Mouse (Mus musculus) CH12.LX (cell line): ENCODE data around the gene Pigu. TPM values are rescaled to one million over a fixed set of nuclear protein-coding genes. Genes with fewer than 3 reads are reported as not detected.

ENCODE experiments used
- DNase-seq: peaks from one replicate; pipeline ENCODE4 v3.0.0-alpha.2; 2013; ENCODE audit errors: extremely low read depth
- H3K27ac ChIP-seq: 2 replicates; pipeline ENCODE4 v1.5.1; 2012; ENCODE audit warnings: low read depth, mild to moderate bottlenecking, control low read depth, moderate library complexity; ENCODE audit not compliant: insufficient read depth
- H3K27me3 ChIP-seq: replicated peaks from 2 replicates; pipeline ENCODE3; 2012; ENCODE audit warnings: inconsistent platforms
- H3K36me3 ChIP-seq, 2 experiments: replicated peaks in 1 of 2; 2 replicates each; pipeline versions ENCODE3 to v1.6.1; 2012; ENCODE audit warnings: inconsistent platforms in 1 of 2, low read length in 1 of 2, mild to moderate bottlenecking in 1 of 2, mixed read lengths in 1 of 2, moderate library complexity in 1 of 2; ENCODE audit not compliant: control insufficient read depth in 1 of 2, insufficient read depth in 1 of 2
- H3K4me1 ChIP-seq, 2 experiments: 2 replicates each; pipeline ENCODE4 v1.6.1; 2012; ENCODE audit warnings: inconsistent platforms in 1 of 2, moderate library complexity in 1 of 2; ENCODE audit not compliant: insufficient read depth in 2 of 2, control insufficient read depth in 1 of 2
- H3K4me2 ChIP-seq: 2 replicates; pipeline ENCODE4 v1.6.1; 2012; ENCODE audit warnings: low read depth, mild to moderate bottlenecking, control low read depth; ENCODE audit not compliant: poor library complexity, insufficient read depth, severe bottlenecking
- H3K4me3 ChIP-seq, 3 experiments: fragments of 150-350 bp in 1 of 3; sonication (generic) in 1 of 3; replicated peaks in 1 of 3; 2 replicates each; pipeline versions ENCODE3 to v1.5.1; 2011 to 2012; ENCODE audit warnings: low read depth in 2 of 3, low read length in 2 of 3, mild to moderate bottlenecking in 2 of 3, moderate library complexity in 2 of 3, control low read depth in 1 of 3, improper control_type of control experiment in 1 of 3, inconsistent platforms in 1 of 3, mixed read lengths in 1 of 3; ENCODE audit not compliant: poor library complexity in 1 of 3
- H3K79me2 ChIP-seq: replicated peaks from 2 replicates; pipeline ENCODE4 v1.6.1; 2012; ENCODE audit warnings: mild to moderate bottlenecking, moderate library complexity; ENCODE audit not compliant: control insufficient read depth, poor library complexity, insufficient read depth, severe bottlenecking; ENCODE audit errors: extremely low read depth
- H3K9ac ChIP-seq: 2 replicates; pipeline ENCODE4 v1.6.1; 2012; ENCODE audit warnings: low read depth, mild to moderate bottlenecking, control low read depth, moderate library complexity; ENCODE audit not compliant: insufficient read depth
- H3K9me3 ChIP-seq: replicated peaks from 2 replicates; pipeline ENCODE3; 2012; ENCODE audit warnings: low read length, inconsistent platforms, mixed read lengths
- BHLHE40 ChIP-seq: IDR thresholded peaks from 2 replicates; pipeline ENCODE4 v1.6.1; 2011; ENCODE audit warnings: mild to moderate bottlenecking, low read depth, low read length, improper control_type of control experiment
- CHD1 ChIP-seq: IDR thresholded peaks from 2 replicates; pipeline ENCODE4 v1.6.1; 2012; ENCODE audit warnings: low read depth, low read length, improper control_type of control experiment, inconsistent platforms
- CHD2 ChIP-seq: IDR thresholded peaks from 2 replicates; pipeline ENCODE4 v1.6.1; 2011; ENCODE audit warnings: low read length, improper control_type of control experiment
- CTCF ChIP-seq, 2 experiments: IDR thresholded peaks in 1 of 2; conservative IDR thresholded peaks in 1 of 2; 2 replicates each; pipeline ENCODE4 v1.5.1; 2011 to 2012; ENCODE audit warnings: low read depth in 2 of 2, low read length in 2 of 2, improper control_type of control experiment in 1 of 2, inconsistent platforms in 1 of 2, mild to moderate bottlenecking in 1 of 2, moderate library complexity in 1 of 2
- ELF1 ChIP-seq: IDR thresholded peaks from 2 replicates; pipeline ENCODE4 v1.6.1; 2014; ENCODE audit warnings: low read depth, mild to moderate bottlenecking, inconsistent platforms, low read length, improper control_type of control experiment
- HCFC1 ChIP-seq: IDR thresholded peaks from 2 replicates; pipeline ENCODE4 v1.6.1; 2012; ENCODE audit warnings: low read depth, mild to moderate bottlenecking, inconsistent platforms, low read length, improper control_type of control experiment
- JUN ChIP-seq: IDR thresholded peaks from 2 replicates; pipeline ENCODE4 v1.6.1; 2011; ENCODE audit warnings: low read depth, mild to moderate bottlenecking, low read length, improper control_type of control experiment, moderate library complexity; ENCODE audit not compliant: insufficient read depth
- JUND ChIP-seq: conservative IDR thresholded peaks from 2 replicates; pipeline ENCODE4 v1.6.1; 2011; ENCODE audit warnings: low read depth, low read length, improper control_type of control experiment
- KAT2A ChIP-seq: IDR thresholded peaks from 2 replicates; pipeline ENCODE4 v1.6.1; 2012; ENCODE audit warnings: low read length, improper control_type of control experiment, inconsistent platforms; ENCODE audit not compliant: insufficient replicate concordance
- MAFK ChIP-seq: IDR thresholded peaks from 2 replicates; pipeline ENCODE4 v1.6.1; 2011; ENCODE audit warnings: low read length, improper control_type of control experiment; ENCODE audit not compliant: insufficient replicate concordance
- MAX ChIP-seq: IDR thresholded peaks from 2 replicates; pipeline ENCODE4 v1.6.1; 2011; ENCODE audit warnings: low read length, improper control_type of control experiment
- MEF2A ChIP-seq: IDR thresholded peaks from 2 replicates; pipeline ENCODE4 v1.6.1; 2014; ENCODE audit warnings: low read depth, mild to moderate bottlenecking, inconsistent platforms, low read length, improper control_type of control experiment, borderline replicate concordance
- MXI1 ChIP-seq: IDR thresholded peaks from 2 replicates; pipeline ENCODE4 v1.6.1; 2011; ENCODE audit warnings: mild to moderate bottlenecking, low read depth, low read length, improper control_type of control experiment
- MYC ChIP-seq: IDR thresholded peaks from 2 replicates; pipeline ENCODE4 v1.6.1; 2011; ENCODE audit warnings: low read depth, mild to moderate bottlenecking, improper control_type of control experiment, low read length
- NELFE ChIP-seq: IDR thresholded peaks from 2 replicates; pipeline ENCODE4 v1.6.1; 2011; ENCODE audit warnings: low read depth, low read length, improper control_type of control experiment
- NRF1 ChIP-seq: IDR thresholded peaks from 2 replicates; pipeline ENCODE4 v1.6.1; 2014; ENCODE audit warnings: low read depth, mild to moderate bottlenecking, inconsistent platforms, low read length, improper control_type of control experiment, moderate library complexity
- PAX5 ChIP-seq: IDR thresholded peaks from 2 replicates; pipeline ENCODE4 v1.6.1; 2012; ENCODE audit warnings: low read length, inconsistent platforms, mixed read lengths
- POLR2AphosphoS2 ChIP-seq: IDR thresholded peaks from 2 replicates; pipeline ENCODE4 v1.6.1; 2011; ENCODE audit warnings: low read depth, low read length, improper control_type of control experiment
- RCOR1 ChIP-seq: conservative IDR thresholded peaks from 2 replicates; pipeline ENCODE4 v1.6.1; 2012; ENCODE audit warnings: low read depth, mild to moderate bottlenecking, inconsistent platforms, low read length, improper control_type of control experiment
- SMC3 ChIP-seq: IDR thresholded peaks from 2 replicates; pipeline ENCODE4 v1.6.1; 2011; ENCODE audit warnings: low read depth, low read length, improper control_type of control experiment
- TBP ChIP-seq: conservative IDR thresholded peaks from 2 replicates; pipeline ENCODE4 v1.6.1; 2011; ENCODE audit warnings: low read depth, low read length, improper control_type of control experiment
- TCF12 ChIP-seq: IDR thresholded peaks from 2 replicates; pipeline ENCODE4 v1.6.1; 2014; ENCODE audit warnings: low read depth, mild to moderate bottlenecking, inconsistent platforms, low read length, improper control_type of control experiment
- UBTF ChIP-seq: IDR thresholded peaks from 2 replicates; pipeline ENCODE4 v1.6.1; 2012; ENCODE audit warnings: low read depth, mild to moderate bottlenecking, inconsistent platforms, low read length, improper control_type of control experiment, moderate library complexity
- USF1 ChIP-seq: IDR thresholded peaks from 2 replicates; pipeline ENCODE4 v1.6.1; 2014; ENCODE audit warnings: low read depth, mild to moderate bottlenecking, inconsistent platforms, low read length, improper control_type of control experiment
- ZMIZ1 ChIP-seq: IDR thresholded peaks from 2 replicates; pipeline ENCODE4 v1.6.1; 2012; ENCODE audit warnings: low read depth, mild to moderate bottlenecking, inconsistent platforms, low read length, improper control_type of control experiment
- ZNF384 ChIP-seq: IDR thresholded peaks from 2 replicates; pipeline ENCODE4 v1.6.1; 2012; ENCODE audit warnings: low read depth, low read length, improper control_type of control experiment, inconsistent platforms
- dilution Hi-C: fragments of 300-500 bp; cut with MboI; formaldehyde crosslinking; loops from 2 replicates; pipeline ENCODE4 v1.14.3; 2020; ENCODE audit warnings: low sequenced_read_pairs; ENCODE audit not compliant: extremely low pct_unique_long_range_greater_than_20kb, extremely low pct_ligation_motif_present
- in situ Hi-C: fragments of 300-500 bp; cut with MboI; formaldehyde crosslinking; loops from 3 replicates; pipeline ENCODE4 v1.14.3; 2019; ENCODE audit warnings: low sequenced_read_pairs, low pct_ligation_motif_present, low pct_unique_long_range_greater_than_20kb, mixed read lengths
- polyA plus RNA-seq: library from polyadenylated mRNA; unstranded; fragments of >175 nt; gene quantifications from 2 replicates; pipeline ENCODE4 v1.2.1, GENCODE M21; 2012; ENCODE audit warnings: low read depth; ENCODE audit not compliant: insufficient read length
- total RNA-seq, 2 experiments: library from RNA; depleted of rRNA; stranded (reverse); fragments of 300-350 nt in 1 of 2; fragments of >200 nt in 1 of 2; gene quantifications; 2 replicates each; pipeline ENCODE4 v1.2.3; 2012 to 2014

Gene Pigu
- total and polyA plus RNA-seq, 3 experiments: 29.0 to 57.3 (median 39.1) TPM

GRCm38 (mm10) chr2:155327906-155328305, 29.3 kb downstream of the Pigu start:
- Histone ChIP-seq H3K36me3 (peaks cover 15 to 62% of the 10 kb centered on the region in 2 experiments), H3K27me3 (no peaks in the 10 kb centered on the region), H3K4me1 (no peaks in the 10 kb centered on the region), H3K4me2 (no peak overlapping the region), H3K27ac (no peak overlapping the region), H3K4me3 (no peak overlapping the region), H3K9me3 (no peaks in the 10 kb centered on the region)
- DNase-seq: no peak
- TF ChIP-seq MYC (no peak), MXI1 (no peak)
- TF ChIP-seq, all 38 proteins: peak for 0
- dilution Hi-C loops (no loop called here), in situ Hi-C loops (no loop called here)
- H3K79me2 ChIP-seq: no peaks in the 10 kb centered on the region
- H3K9ac ChIP-seq: no peak overlapping the region

DNA sequence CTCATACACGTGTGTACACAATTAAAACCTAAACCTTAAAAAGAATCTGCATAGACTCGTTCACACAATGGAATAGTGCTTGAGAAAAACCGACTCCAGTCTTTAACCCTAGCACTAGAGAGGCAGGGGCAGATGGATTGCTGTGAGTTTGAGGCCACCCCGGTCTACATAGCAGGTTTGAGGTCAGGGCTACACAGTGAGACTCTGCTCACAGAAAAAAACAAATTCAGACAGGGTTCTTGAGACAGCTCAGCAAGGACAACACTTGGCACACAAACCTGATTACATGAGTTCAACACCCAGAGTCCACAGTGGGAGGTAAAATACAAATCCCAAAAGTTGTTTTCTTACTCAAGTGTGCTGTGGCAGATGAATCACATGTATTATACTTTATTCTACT, 31.2 kb downstream of the Pigu start:
- dilution Hi-C loops (no loop called here), in situ Hi-C loops (no loop called here)
- Histone ChIP-seq H3K79me2 (no peaks in the 10 kb centered on the region), H3K27ac (no peak overlapping the region), H3K9ac (no peak overlapping the region), H3K4me1 (peaks cover 0 to under 1% of the 10 kb centered on the region in 2 experiments; a peak in 2 of 4 replicates), H3K9me3 (no peaks in the 10 kb centered on the region), H3K4me2 (no peak overlapping the region), H3K4me3 (no peak overlapping the region), H3K36me3 (peaks cover 16 to 54% of the 10 kb centered on the region in 2 experiments), H3K27me3 (no peaks in the 10 kb centered on the region)
- no peak for DNase-seq
- no peak for TF ChIP-seq JUND
- TF ChIP-seq CHD2: no peak
- no peak for TF ChIP-seq RCOR1
- no peak for TF ChIP-seq ELF1
- TF ChIP-seq MAX: no peak
- no peak for TF ChIP-seq SMC3
- no peak for TF ChIP-seq POLR2AphosphoS2
- no peak for TF ChIP-seq KAT2A
- no peak for TF ChIP-seq TCF12
- no peak for TF ChIP-seq CTCF (conservative IDR thresholded peaks at IDR 0.05 in 1 of 2, IDR thresholded peaks at IDR 0.05 in 1 of 2; ENCODE audit: low read depth in 2 of 2, low read length in 2 of 2)
- no peak for TF ChIP-seq ZNF384
- no peak for TF ChIP-seq PAX5

DNA sequence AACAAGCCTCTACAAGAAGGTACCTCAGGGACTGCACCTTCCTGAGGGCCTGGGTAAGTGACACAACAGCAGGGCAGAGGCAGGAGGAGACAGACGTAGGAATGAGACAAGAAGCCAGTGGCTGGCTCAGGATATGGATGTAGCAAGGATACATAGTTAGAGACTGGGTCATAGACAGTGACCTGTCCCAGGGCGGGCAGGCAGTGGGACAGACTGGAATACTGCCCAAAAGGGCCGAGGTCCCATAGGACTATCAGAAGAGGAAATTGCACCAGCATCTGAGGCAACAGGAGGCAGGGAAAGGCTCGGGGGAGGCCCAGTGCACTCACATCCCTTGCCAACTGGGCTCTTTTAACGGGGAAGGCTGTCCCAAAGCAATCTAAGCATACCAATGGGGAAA, 36.6 kb downstream of the Pigu start:
- Histone ChIP-seq H3K36me3 (peaks cover 17 to 54% of the 10 kb centered on the region in 2 experiments), H3K4me3 (no peak overlapping the region), H3K27ac (no peak overlapping the region), H3K79me2 (no peaks in the 10 kb centered on the region), H3K4me1 (peaks cover 3 to 26% of the 10 kb centered on the region in 2 experiments; a peak in 3 of 4 replicates), H3K4me2 (no peak overlapping the region), H3K27me3 (no peaks in the 10 kb centered on the region), H3K9ac (no peak overlapping the region), H3K9me3 (no peaks in the 10 kb centered on the region)
- in situ Hi-C loops: no loop called here
- TF ChIP-seq JUN: no peak
- no peak for TF ChIP-seq TBP
- no peak for TF ChIP-seq UBTF
- TF ChIP-seq USF1: no peak
- no peak for TF ChIP-seq TCF12
- no peak for TF ChIP-seq ELF1
- TF ChIP-seq NELFE: no peak
- no peak for TF ChIP-seq HCFC1
- no peak for TF ChIP-seq MAX
- TF ChIP-seq ZNF384: no peak
- no peak for TF ChIP-seq MAFK
- TF ChIP-seq MXI1: no peak
- TF ChIP-seq KAT2A: no peak
- no peak for TF ChIP-seq MEF2A
- TF ChIP-seq CTCF (conservative IDR thresholded peaks at IDR 0.05 in 1 of 2, IDR thresholded peaks at IDR 0.05 in 1 of 2; ENCODE audit: low read depth in 2 of 2, low read length in 2 of 2): no peak
- TF ChIP-seq NRF1: no peak
- TF ChIP-seq BHLHE40: no peak
- no peak for TF ChIP-seq ZMIZ1
- TF ChIP-seq CHD1: no peak
- no peak for DNase-seq
- dilution Hi-C loops: no loop called here
